Mouse (Mus musculus) gastrocnemius, postnatal 4 days (tissue): ENCODE measurements around the gene 1700034J05Rik. TPM values are rescaled to one million over a fixed set of nuclear protein-coding genes. Genes with fewer than 3 reads are reported as not detected.

Experiments used
- DNase-seq, 2 experiments: peaks; one replicate each; pipeline ENCODE4 v3.0.0; 2021 to 2022; ENCODE audit warnings: low spot score in 2 of 2, mixed read lengths in 2 of 2
- long read RNA-seq, 2 experiments: library from polyadenylated mRNA; stranded (forward); transcript quantifications; one replicate each; pipeline ENCODE4 v2.0.0; 2021
- total RNA-seq, 2 experiments: library from RNA; stranded (reverse); gene quantifications; 2 replicates each; pipeline ENCODE4 v1.2.3; 2021

1700034J05Rik gene
- total RNA-seq = not detected
- long read RNA-seq, experiment 1 = 0 reads
- long read RNA-seq, experiment 2 = 0 reads

DNA sequence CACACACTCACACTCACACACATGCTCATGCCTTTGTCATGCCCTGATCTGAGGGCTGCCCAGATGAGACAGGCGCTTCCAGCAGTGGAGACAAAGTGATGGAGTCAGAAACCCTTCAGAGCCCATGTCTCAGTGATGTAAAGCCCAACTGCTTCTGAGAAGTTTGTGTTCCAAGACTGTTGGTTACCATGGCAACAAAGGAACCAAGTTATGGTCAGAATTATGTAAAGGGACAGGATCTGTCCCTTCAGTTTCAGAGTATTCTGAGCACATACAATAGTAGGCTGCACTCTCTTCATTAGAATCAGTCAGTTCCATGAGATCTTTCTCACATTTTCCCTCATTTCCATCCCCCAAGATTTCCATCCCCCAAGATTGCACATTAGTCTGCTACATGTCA lies at the start of gene 1700034J05Rik:
Gene 1700034J05Rik (minus strand): TSS at position 165 of the 400 bp plus-strand sequence.
- no peak for DNase-seq

DNA sequence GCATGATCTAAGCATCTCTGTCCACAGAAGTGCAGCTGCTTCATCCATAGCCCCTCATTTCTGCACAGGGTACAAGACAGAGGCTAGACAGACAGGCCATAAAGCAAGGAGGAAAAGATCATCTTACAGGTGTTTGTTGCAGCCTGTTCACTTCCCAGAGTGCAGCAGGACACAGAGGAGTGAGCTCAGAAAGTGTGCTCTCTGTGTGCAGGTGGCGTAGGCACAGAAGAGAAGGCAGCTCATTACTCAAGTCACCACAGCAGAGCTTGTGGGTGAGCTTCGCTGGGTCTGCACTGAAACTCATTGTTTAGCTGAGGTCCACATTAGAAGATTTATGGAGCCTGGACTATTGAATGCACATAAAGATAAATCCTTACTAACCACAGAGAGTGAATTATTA lies 45.5 kb upstream of the 1700034J05Rik start:
- no peak for DNase-seq

DNA sequence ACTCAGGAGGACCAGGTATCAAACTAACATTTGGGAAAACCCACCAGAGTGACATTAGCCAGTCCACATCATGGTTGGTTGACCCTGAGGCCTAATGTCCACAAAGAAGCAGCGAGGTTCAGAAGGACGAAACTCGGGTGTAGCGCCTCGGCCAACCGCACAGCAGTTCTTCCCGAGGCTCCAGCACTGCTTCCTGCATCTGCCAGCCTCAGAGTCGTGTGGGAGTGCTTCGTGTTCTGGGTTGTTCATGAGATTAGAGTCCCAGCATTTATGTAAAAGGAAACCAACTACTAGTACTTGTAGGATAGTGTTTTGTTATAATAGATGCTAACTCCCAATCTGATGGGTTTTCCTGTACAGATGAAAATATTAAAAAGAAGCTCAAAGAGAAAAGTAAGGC lies 45.1 kb upstream of the 1700034J05Rik start:
- DNase-seq = no peak

DNA sequence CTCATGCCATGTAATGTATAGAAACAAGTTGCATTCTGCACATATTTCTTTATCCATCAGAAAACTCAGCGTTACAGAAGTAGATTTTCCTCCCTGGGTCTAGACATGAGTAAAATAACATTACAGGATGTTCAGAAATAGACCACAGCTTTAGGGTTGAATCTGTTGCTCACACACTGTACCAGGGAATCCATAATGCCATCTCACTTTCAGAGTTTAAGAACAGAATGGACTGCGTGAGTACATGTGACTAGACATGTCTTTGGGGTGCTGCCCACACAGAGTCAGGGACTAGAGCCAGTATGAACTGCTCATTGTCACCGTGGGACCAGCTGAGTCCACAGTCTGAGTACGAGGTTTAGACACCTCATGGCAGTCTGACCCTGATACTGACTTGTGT lies 44.5 kb upstream of the 1700034J05Rik start:
- no peak for DNase-seq

DNA sequence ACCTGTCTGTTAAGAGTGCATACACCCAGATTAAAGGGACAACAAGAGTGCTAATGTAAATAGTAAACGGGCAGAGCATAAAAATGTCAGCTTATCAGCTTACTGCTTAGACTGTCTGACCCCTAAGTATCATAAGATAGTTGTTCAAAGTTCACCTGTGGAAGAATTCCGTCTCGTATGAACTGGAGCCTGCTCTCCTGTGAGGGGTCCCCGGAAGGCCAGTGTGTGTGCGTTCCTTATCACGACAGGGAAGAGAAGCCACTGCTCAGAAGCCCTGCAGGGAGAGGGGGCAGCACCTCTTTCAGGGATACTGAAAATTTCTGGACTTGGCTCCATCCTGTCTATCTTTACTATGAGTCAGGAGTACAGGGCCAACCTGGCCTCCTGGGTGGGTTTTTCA lies 42.8 kb upstream of the 1700034J05Rik start:
- no peak for DNase-seq

DNA sequence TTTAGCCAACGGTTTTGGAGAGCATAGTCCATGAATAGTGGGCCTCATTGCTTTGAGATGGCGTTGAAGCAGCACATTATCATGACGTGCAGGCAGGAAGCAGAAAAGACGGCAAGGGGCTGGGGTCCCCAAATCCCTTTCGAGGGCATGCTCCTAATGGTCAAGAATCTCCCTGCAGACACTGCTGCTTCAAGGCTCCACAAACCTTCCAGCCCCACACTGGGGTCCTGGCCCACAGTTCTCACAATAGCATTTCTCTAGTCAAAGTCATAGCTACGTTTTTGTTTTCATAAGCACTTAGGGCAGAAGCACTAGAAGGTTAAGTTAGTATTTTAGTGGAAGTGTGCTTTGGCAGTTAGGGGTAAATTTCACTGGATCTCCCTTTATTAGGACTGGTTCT lies 41.7 kb upstream of the 1700034J05Rik start:
- no peak for DNase-seq

DNA sequence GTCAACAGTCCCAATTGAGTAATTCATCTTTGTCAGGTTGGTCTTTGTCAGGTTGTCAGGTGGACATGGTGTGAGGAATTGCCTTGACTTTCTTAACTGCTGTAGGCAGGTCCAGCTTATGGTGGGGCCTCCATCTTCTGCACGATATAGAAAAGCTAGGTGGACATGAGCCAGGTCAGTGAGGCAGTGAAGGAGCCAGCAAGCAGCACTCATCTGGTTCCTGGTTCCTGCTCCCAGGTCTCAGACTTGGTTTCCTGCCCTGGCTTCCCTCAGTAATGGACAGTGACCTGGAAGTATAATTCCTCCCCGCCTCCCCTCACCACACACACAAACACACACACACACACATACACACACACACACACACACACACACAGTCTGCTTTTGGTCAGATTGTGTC lies 41.2 kb upstream of the 1700034J05Rik start:
- no peak for DNase-seq

DNA sequence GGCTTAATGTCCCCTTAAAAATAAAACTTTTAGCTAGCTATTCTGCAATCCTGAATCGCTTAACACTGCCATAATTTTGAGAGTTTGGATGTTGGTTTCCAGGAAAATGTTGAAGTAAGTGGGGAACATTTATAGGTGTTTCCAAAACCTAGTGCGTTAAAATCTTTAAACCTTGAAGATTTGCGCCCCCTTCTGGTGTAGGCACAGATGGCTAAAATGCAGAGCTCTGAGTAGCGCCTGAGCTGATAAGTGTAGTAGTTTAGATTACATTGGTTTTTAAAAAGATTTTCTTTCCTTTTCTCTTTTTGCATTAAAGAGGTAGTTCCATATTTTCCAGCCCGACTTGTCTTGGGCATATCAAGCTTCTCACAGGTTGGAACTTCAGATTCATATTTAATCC lies 40.0 kb upstream of the 1700034J05Rik start:
- DNase-seq = peak; percentile 25 to 68

DNA sequence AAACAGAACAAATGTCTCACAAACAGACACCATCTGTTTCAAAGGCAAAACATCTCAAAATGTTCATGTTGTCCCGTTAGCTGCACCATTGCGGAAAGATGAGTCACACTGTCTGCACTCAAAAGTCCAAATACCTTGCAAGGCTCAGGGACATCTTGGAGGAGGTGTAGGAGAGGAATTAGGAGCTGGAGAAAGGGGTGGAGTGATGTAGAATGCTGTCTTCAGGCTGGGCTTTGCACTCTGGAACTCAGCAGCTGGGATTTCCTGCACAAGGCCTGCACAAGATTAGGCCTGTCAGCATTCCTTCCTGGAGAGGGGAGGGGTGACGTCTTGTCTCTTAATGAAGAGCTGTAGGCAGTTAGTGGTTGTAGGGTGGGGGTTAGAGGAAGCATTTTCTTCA lies 30.3 kb upstream of the 1700034J05Rik start:
- DNase-seq = no peak

DNA sequence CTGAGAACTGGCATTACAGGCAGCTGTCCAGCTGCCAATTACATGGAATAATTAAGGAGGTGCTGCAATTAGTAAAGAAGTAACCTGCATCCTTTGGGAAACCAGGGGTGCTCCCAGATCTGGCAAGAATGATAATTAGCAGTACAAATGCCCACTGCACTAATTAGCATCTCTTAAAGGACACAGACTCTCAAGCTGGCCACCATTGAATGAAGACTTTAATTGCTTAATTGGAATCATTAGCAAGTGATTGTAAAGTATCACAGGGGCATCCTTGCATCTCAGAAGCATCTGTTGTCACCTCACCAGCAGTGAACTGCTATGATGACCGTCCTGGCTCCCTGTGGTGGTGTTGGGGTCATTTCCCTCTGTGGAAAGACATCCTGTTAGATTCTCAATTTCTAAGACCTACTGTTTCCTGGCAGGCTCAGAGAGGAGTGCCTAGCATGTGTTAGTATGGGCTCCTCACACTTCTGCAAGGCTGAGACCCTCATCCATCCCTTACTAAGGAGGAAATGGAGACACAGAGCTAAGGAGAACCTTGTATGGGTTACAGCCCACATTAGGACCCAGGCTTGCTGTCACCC lies 27.1 kb upstream of the 1700034J05Rik start:
- DNase-seq = no peak

DNA sequence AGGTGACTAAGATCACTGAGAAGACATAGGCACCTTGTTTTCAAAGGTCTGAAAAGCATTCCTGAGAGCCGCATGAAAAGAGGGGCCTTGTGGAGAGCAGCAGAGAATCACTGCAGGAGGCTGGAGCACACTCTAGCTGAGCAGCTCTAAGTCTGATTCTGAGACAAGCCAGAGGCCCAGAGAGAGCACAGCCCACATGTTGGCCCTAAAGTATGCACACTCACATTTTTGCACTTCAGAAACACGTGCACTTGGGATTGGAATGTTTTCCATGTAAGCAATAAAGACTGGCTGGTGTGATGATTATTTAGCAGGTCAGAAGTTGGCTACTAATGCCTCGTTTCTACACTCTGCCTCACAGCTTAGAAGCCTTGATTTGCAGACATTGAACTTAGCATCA lies 25.7 kb upstream of the 1700034J05Rik start:
- no peak for DNase-seq

DNA sequence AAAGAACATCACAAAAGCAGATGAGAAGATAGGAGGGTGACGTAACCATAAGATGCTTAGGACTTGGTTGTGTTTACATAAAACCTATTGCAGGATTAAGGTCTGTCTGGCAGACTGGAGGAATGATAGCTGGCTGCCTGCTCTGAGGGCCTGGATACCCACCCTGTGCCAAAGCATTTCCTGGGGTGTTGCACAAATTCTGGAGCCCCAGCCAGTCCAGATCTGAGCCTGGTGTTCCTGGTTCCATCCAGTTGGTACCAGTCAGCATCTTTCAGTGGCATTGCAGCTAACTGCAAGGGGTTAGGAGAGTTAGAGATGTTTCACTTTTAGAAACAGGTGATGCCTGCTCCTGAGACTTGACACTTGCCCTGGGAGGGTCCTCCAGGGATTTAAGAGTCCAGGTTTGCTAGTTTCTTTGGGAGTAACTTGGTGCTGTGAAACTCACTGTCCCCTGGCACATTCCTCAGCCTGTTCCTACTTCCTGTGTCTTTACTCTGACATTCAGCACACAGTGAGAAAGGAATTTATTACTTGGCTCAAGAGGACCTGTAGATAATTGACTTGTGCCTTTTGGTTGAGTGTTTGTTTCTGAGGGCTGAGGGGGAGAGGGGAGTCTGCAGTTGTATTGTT lies 25.0 kb upstream of the 1700034J05Rik start:
- no peak for DNase-seq

DNA sequence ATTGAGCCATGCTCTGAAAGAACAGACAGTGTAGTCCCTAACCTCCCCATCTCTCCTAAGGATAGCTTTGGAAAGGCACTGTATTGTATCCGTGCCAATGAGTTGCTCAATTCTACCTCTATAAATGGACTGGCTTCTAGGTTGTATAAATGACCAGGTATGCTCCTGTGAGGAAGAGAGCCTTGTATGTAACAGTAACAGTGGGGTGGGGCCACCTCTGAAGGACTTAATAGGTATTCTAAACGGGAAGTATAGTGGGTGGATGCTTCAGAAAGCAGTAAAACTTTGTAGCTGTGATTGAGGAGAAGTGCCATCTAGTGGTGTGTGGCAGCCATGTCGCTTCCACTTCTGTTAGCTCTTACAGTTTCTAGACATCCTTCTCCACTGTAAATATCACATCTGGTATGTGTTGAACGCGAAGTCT lies 24.5 kb upstream of the 1700034J05Rik start:
- no peak for DNase-seq

DNA sequence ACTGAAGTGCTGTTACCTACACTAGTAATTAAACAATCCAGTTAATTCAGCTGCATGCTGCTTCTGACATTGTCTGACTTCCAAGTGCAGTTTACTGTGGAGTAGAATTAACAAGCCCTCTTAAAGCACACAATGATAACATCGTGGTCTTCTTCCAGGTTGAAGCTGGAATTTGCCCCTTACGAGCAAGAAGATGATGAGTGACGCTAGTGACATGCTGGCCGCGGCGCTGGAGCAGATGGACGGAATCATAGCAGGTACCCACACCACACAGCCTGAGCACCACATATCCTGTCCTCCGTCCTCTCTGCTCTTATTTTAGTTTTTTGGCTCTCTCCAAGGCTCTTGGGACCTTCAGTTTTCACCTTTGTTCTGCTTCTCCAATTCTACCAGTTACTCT lies 22.2 kb upstream of the 1700034J05Rik start:
- DNase-seq = no peak

DNA sequence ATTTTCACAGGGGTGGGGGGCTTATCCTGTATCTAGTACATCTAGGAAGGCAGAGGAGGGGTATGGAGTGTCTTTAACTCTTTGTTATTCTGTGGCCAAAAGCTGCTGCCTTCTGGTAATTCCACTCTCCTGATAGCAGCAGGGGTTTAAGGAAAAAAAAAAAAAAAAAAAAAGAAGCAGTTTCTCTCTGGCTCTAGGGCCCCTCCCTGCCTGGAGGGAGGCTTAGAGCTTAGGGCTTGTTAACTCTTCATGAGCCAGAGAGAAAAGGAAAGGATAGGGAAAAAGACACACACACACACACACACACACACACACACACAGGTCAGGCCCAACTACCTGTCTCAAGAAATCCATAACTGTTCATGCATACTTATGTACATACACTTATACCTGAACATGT lies 19.6 kb upstream of the 1700034J05Rik start:
- DNase-seq = no peak

DNA sequence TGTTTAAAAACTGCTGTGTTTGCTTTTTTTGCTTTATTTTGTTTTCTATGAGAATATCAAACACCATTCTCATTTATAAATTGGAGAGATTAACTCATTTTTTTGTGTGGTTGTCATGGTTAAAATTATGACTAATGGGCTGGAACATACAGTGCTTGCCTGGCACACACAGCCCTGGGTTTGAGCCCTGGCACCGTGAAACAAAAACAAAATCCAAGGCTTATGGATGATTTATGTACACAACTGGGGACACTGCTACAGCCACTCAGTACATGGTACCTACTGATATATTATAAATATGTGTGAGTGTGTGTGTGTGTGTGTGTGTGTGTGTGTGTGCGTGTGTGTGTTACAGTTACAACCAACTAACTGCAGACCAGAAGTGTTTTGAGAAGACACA lies 19.2 kb upstream of the 1700034J05Rik start:
- no peak for DNase-seq

DNA sequence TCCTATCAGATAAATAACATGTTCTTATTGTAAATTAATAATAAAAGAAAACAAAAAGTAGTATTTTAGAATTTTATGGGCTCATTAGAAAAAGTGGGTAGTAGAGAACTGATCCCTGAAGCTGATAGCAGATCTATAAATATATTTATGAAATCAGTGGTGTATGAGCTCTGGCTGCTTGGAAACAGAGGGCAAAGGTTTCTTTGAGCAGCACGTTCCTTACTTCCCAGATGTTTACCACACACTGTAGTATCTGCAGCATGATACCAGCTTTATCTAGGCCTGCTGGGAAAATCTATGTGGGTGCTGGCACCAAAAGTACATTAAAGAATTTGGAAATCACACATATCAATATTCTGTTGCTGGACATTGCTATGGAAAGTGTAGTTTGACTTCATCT lies 18.5 kb upstream of the 1700034J05Rik start:
- no peak for DNase-seq

DNA sequence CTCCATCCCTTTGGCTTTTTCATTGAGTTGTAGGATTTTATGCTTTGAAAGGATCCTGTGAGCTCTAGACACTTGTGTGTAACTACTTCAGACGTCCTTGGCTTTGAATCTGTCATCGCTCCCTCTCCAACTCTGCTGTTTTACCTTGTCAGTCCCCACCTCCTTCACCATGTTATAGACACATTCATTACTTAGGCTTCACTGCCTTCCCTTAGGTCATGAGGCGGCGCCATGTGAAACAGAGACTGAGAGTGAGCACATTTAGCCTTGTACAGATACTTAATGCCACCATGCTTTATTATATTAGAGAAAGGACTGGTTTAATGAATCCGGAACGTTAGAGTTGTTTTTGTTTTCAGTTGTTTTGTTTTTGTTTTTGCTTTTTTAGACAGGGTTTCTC lies 17.8 kb upstream of the 1700034J05Rik start:
- DNase-seq = no peak

DNA sequence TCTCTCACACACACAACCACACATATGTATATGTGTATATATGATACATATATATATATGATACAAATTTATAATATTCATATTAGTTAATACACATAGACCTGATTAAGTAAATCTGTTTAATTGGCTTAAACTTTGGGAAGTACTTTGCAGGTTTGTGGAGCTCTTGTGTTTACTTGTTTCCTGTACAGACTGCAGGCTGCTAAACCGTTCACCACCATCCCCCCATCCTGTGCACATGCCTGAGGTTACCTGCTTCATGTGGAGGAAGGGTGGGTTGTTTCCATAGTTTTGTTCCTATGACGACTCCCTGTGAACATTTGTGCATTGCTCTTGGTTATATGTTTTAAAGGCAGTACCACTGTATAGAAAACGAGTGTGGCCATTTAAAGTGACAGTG lies 17.1 kb upstream of the 1700034J05Rik start:
- no peak for DNase-seq

DNA sequence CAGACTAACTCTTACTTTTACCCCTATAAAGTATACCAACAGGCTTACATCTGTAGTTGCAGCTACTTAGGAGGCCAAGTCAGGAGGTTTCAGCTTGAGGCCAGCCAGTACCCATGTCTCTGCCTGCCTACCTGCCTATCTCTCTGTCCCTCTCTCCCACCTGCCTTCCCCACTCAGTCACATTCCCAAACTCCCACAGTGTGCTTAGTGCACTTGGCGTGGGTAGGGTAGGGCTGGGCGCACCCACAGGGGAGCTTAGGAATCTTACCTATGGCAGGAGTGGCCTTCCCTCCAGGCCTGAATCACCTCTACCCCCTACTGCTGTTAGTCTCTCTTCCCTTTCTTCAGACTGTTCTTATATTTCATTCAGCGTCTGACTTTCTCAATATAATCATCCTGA lies 16.6 kb upstream of the 1700034J05Rik start:
- no peak for DNase-seq

DNA sequence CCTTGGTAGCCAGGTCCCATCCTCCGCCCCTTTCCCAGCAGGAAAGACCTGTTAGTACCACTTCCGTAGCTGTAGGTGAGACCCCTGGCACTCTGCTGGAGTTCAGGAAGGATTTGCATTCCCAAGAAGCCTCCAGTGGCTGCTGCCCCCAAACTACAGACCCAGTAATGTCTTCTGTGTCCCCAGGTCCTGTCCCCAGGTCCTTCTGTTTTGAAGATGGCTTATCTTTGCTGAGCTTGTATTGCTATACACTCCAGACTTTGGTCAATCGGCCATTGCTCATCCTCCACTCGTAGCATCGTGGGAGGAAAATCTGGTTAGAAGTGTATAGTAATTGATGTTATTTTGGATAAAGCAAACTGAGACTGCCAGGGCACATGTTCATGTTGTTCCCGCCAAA lies 13.6 kb upstream of the 1700034J05Rik start:
- DNase-seq = no peak

DNA sequence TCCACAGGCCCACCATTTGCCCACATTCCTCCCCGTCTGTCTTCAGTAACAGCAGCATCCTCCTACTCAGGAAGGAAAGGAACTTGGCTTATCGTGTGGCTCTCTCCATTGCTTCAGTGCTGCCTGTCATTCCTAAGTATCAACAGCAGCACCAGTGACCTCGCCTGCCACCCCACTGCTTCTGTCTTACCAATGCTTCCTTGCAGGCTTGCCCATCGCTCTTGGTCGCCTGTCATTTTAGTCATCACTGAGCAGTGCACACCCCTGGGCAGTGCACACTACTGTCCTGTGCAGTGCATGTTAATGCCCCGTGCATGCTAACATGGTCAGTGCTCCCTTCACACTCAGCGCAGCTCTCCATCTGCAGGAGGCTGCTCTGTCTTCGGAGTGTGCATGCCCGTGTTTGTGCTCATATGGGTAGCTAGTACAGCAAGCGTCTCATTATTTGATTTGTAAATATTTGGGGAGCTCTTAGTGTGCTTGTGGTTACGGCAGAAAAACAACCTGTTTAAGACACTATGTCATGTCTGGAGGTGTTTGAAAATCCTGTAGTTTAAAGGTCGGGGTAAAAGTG lies 12.3 kb upstream of the 1700034J05Rik start:
- no peak for DNase-seq
